Mouse (Mus musculus): ENCODE results near the gene Atp6v0e2. TPM values are rescaled to one million over a fixed set of nuclear protein-coding genes. Genes with fewer than 3 reads are reported as not detected.
A peak's percentile ranks its signal among the peaks of the same experiment; 100 is the strongest.

Gene Atp6v0e2
- polyA plus RNA-seq, 1 experiment from 2014 or later = 248 TPM

GRCm38 (mm10) chr6:48568036-48568984 is 30.9 kb downstream of the Atp6v0e2 start:
- Histone ChIP-seq H3K27ac (ENCODE audit: low read length) (no peak overlapping the region), H3K9me3 (ENCODE audit: control insufficient read depth, low read length) (no peaks in the 10 kb centered on the region), H3K9ac (replicated peaks; ENCODE audit: low read depth, low read length) (no peak overlapping the region), H3K4me2 (ENCODE audit: low read length) (no peak overlapping the region), H3K4me1 (replicated peaks; ENCODE audit: control insufficient read depth, insufficient read depth, low read length) (peaks cover 5% of the 10 kb centered on the region), H3K4me3 (replicated peaks; ENCODE audit: low read length) (no peak overlapping the region), H3K27me3 (replicated peaks; ENCODE audit: control insufficient read depth, insufficient read depth, low read length) (no peaks in the 10 kb centered on the region), H3K36me3 (ENCODE audit: control insufficient read depth, insufficient read depth) (no peaks in the 10 kb centered on the region)
- WGBS = 73% methylated on average over 21 of the region's 21 CpGs
- ATAC-seq = peak; percentile 37

- Histone ChIP-seq H3K27ac (ENCODE audit: low read length) (no peak overlapping the region), H3K36me3 (ENCODE audit: control insufficient read depth, insufficient read depth) (no peaks in the 10 kb centered on the region), H3K4me1 (replicated peaks; ENCODE audit: control insufficient read depth, insufficient read depth, low read length) (peaks cover 5% of the 10 kb centered on the region), H3K4me3 (replicated peaks; ENCODE audit: low read length) (no peak overlapping the region), H3K4me2 (ENCODE audit: low read length) (no peak overlapping the region), H3K27me3 (replicated peaks; ENCODE audit: control insufficient read depth, insufficient read depth, low read length) (no peaks in the 10 kb centered on the region), H3K9me3 (ENCODE audit: control insufficient read depth, low read length) (no peaks in the 10 kb centered on the region), H3K9ac (replicated peaks; ENCODE audit: low read depth, low read length) (no peak overlapping the region)
- WGBS = 83% methylated on average over 8 of the region's 8 CpGs
- no peak for ATAC-seq
These were observed 31.8 kb downstream of the Atp6v0e2 start for GRCm38 (mm10) chr6:48569065-48569807.

GRCm38 (mm10) chr6:48572014-48572413 is 34.6 kb downstream of the Atp6v0e2 start:
- Histone ChIP-seq H3K4me2 (ENCODE audit: low read length) (no peak overlapping the region), H3K27ac (ENCODE audit: low read length) (no peak overlapping the region), H3K27me3 (replicated peaks; ENCODE audit: control insufficient read depth, insufficient read depth, low read length) (no peaks in the 10 kb centered on the region), H3K36me3 (ENCODE audit: control insufficient read depth, insufficient read depth) (no peaks in the 10 kb centered on the region), H3K4me1 (replicated peaks; ENCODE audit: control insufficient read depth, insufficient read depth, low read length) (peaks cover 5% of the 10 kb centered on the region), H3K9me3 (ENCODE audit: control insufficient read depth, low read length) (no peaks in the 10 kb centered on the region), H3K9ac (replicated peaks; ENCODE audit: low read depth, low read length) (no peak overlapping the region), H3K4me3 (replicated peaks; ENCODE audit: low read length) (no peak overlapping the region)
- ATAC-seq = no peak
- WGBS = 95% methylated on average over 5 of the region's 5 CpGs

GRCm38 (mm10) chr6:48572572-48573061 is 35.2 kb downstream of the Atp6v0e2 start, which contains the start of gene Rarres2:
TSS of gene Rarres2 (minus strand) at chr6:48572789.
- H3K27me3 ChIP-seq (replicated peaks; ENCODE audit: control insufficient read depth, insufficient read depth, low read length) = no peaks in the 10 kb centered on the region
- ATAC-seq = no peak
- no peak within 1 kb of the TSS for H3K4me2 ChIP-seq (ENCODE audit: low read length)
- peaks cover 5% of the 10 kb centered on the region for H3K4me1 ChIP-seq (replicated peaks; ENCODE audit: control insufficient read depth, insufficient read depth, low read length)
- no peaks in the 10 kb centered on the region for H3K9me3 ChIP-seq (ENCODE audit: control insufficient read depth, low read length)
- no peak within 1 kb of the TSS for H3K4me3 ChIP-seq (replicated peaks; ENCODE audit: low read length)
- H3K9ac ChIP-seq (replicated peaks; ENCODE audit: low read depth, low read length) = no peak within 1 kb of the TSS
- no peaks in the 10 kb centered on the region for H3K36me3 ChIP-seq (ENCODE audit: control insufficient read depth, insufficient read depth)
- H3K27ac ChIP-seq (ENCODE audit: low read length) = no peak within 1 kb of the TSS
- WGBS = 33% methylated on average over 6 of the region's 6 CpGs

GRCm38 (mm10) chr6:48573280-48573679 is 35.9 kb downstream of the Atp6v0e2 start:
- WGBS = 82% methylated on average over 10 of the region's 10 CpGs
- H3K4me3 ChIP-seq (replicated peaks; ENCODE audit: low read length) = no peak overlapping the region
- ATAC-seq = no peak
- H3K4me2 ChIP-seq (ENCODE audit: low read length) = no peak overlapping the region
- no peaks in the 10 kb centered on the region for H3K27me3 ChIP-seq (replicated peaks; ENCODE audit: control insufficient read depth, insufficient read depth, low read length)
- no peaks in the 10 kb centered on the region for H3K9me3 ChIP-seq (ENCODE audit: control insufficient read depth, low read length)
- H3K9ac ChIP-seq (replicated peaks; ENCODE audit: low read depth, low read length) = no peak overlapping the region
- no peak overlapping the region for H3K27ac ChIP-seq (ENCODE audit: low read length)
- H3K36me3 ChIP-seq (ENCODE audit: control insufficient read depth, insufficient read depth) = no peaks in the 10 kb centered on the region
- no peaks in the 10 kb centered on the region for H3K4me1 ChIP-seq (replicated peaks; ENCODE audit: control insufficient read depth, insufficient read depth, low read length)

- no peaks in the 10 kb centered on the region for H3K27me3 ChIP-seq (replicated peaks; ENCODE audit: control insufficient read depth, insufficient read depth, low read length)
- no peaks in the 10 kb centered on the region for H3K9me3 ChIP-seq (ENCODE audit: control insufficient read depth, low read length)
- H3K4me3 ChIP-seq (replicated peaks; ENCODE audit: low read length) = no peak overlapping the region
- no peak overlapping the region for H3K27ac ChIP-seq (ENCODE audit: low read length)
- H3K4me1 ChIP-seq (replicated peaks; ENCODE audit: control insufficient read depth, insufficient read depth, low read length) = no peaks in the 10 kb centered on the region
- ATAC-seq = no peak
- no peak overlapping the region for H3K4me2 ChIP-seq (ENCODE audit: low read length)
- H3K36me3 ChIP-seq (ENCODE audit: control insufficient read depth, insufficient read depth) = no peaks in the 10 kb centered on the region
- 82% methylated on average over 3 of the region's 3 CpGs for whole genome bisulfite sequencing
- H3K9ac ChIP-seq (replicated peaks; ENCODE audit: low read depth, low read length) = no peak overlapping the region
These were observed 36.6 kb downstream of the Atp6v0e2 start for GRCm38 (mm10) chr6:48573981-48574380.

- 77% methylated on average over 5 of the region's 5 CpGs for WGBS
These were observed 41.3 kb downstream of the Atp6v0e2 start for GRCm38 (mm10) chr6:48578736-48579135.

GRCm38 (mm10) chr6:48579215-48579648 is 41.8 kb downstream of the Atp6v0e2 start:
- WGBS = 42% methylated on average over 5 of the region's 5 CpGs
- H3K4me3 ChIP-seq (replicated peaks; ENCODE audit: low read length) = no peak overlapping the region

More at GRCm38 (mm10) chr6:48578736-48579135, 41.3 kb downstream of the Atp6v0e2 start:
- H3K27ac ChIP-seq (ENCODE audit: low read length) = no peak overlapping the region
- H3K9ac ChIP-seq (replicated peaks; ENCODE audit: low read depth, low read length) = no peak overlapping the region
- no peaks in the 10 kb centered on the region for H3K27me3 ChIP-seq (replicated peaks; ENCODE audit: control insufficient read depth, insufficient read depth, low read length)
- no peak overlapping the region for H3K4me2 ChIP-seq (ENCODE audit: low read length)
- no peak for ATAC-seq
- no peaks in the 10 kb centered on the region for H3K9me3 ChIP-seq (ENCODE audit: control insufficient read depth, low read length)
- no peaks in the 10 kb centered on the region for H3K4me1 ChIP-seq (replicated peaks; ENCODE audit: control insufficient read depth, insufficient read depth, low read length)
- no peaks in the 10 kb centered on the region for H3K36me3 ChIP-seq (ENCODE audit: control insufficient read depth, insufficient read depth)
- H3K4me3 ChIP-seq (replicated peaks; ENCODE audit: low read length) = no peak overlapping the region

GRCm38 (mm10) chr6:48581257-48581656 is 43.8 kb downstream of the Atp6v0e2 start:
- Histone ChIP-seq H3K9me3 (ENCODE audit: control insufficient read depth, low read length) (no peaks in the 10 kb centered on the region), H3K4me3 (replicated peaks; ENCODE audit: low read length) (no peak overlapping the region), H3K4me2 (ENCODE audit: low read length) (no peak overlapping the region), H3K9ac (replicated peaks; ENCODE audit: low read depth, low read length) (no peak overlapping the region), H3K27ac (ENCODE audit: low read length) (no peak overlapping the region), H3K27me3 (replicated peaks; ENCODE audit: control insufficient read depth, insufficient read depth, low read length) (no peaks in the 10 kb centered on the region), H3K4me1 (replicated peaks; ENCODE audit: control insufficient read depth, insufficient read depth, low read length) (no peaks in the 10 kb centered on the region), H3K36me3 (ENCODE audit: control insufficient read depth, insufficient read depth) (no peaks in the 10 kb centered on the region)
- ATAC-seq = no peak
- WGBS = 41% methylated on average over 3 of the region's 3 CpGs

More at GRCm38 (mm10) chr6:48579215-48579648, 41.8 kb downstream of the Atp6v0e2 start:
- no peak for ATAC-seq
- Histone ChIP-seq H3K27ac (ENCODE audit: low read length) (no peak overlapping the region), H3K9me3 (ENCODE audit: control insufficient read depth, low read length) (no peaks in the 10 kb centered on the region), H3K4me1 (replicated peaks; ENCODE audit: control insufficient read depth, insufficient read depth, low read length) (no peaks in the 10 kb centered on the region), H3K36me3 (ENCODE audit: control insufficient read depth, insufficient read depth) (no peaks in the 10 kb centered on the region), H3K27me3 (replicated peaks; ENCODE audit: control insufficient read depth, insufficient read depth, low read length) (no peaks in the 10 kb centered on the region), H3K4me2 (ENCODE audit: low read length) (no peak overlapping the region), H3K9ac (replicated peaks; ENCODE audit: low read depth, low read length) (no peak overlapping the region)
